Mouse (Mus musculus) embryonic facial prominence, embryonic 15.5 days (tissue): ENCODE measurements at regions not wholly inside any gene's neighbourhood (a gene's known extent, or its start where the extent isn't known, plus 50 kb on each side); places are given as distances from the start of the nearest gene placed in this dataset.

ENCODE experiments used
- ATAC-seq: fragments of 200-750 bp; cut with Nextera tagmentation; 2 replicates; pipeline ENCODE4 v1.8.0; 2017; ENCODE audit warnings: low read depth, moderate TSS enrichment; ENCODE audit not compliant: insufficient number of reproducible peaks, low FRiP score, low TSS enrichment
- H3K27ac ChIP-seq: fragments of 300-500 bp; sonication (generic); replicated peaks from 2 replicates; pipeline ENCODE4 v1.5.1; 2015; ENCODE audit warnings: mild to moderate bottlenecking, inconsistent platforms
- H3K27me3 ChIP-seq: fragments of 300-500 bp; sonication (generic); 2 replicates; pipeline ENCODE4 v1.6.1; 2015; ENCODE audit warnings: inconsistent platforms
- H3K36me3 ChIP-seq: fragments of 300-500 bp; sonication (generic); 2 replicates; pipeline ENCODE4 v1.6.1; 2015; ENCODE audit warnings: mild to moderate bottlenecking, inconsistent platforms
- H3K4me1 ChIP-seq: fragments of 300-500 bp; sonication (generic); 2 replicates; pipeline ENCODE4 v1.6.1; 2015; ENCODE audit warnings: inconsistent platforms
- H3K4me2 ChIP-seq: fragments of 300-500 bp; sonication (generic); replicated peaks from 2 replicates; pipeline ENCODE4 v1.6.1; 2015; ENCODE audit warnings: mild to moderate bottlenecking, inconsistent platforms
- H3K4me3 ChIP-seq: fragments of 300-500 bp; sonication (generic); replicated peaks from 2 replicates; pipeline ENCODE4 v1.5.1; 2015; ENCODE audit warnings: mild to moderate bottlenecking, inconsistent platforms
- H3K9ac ChIP-seq: fragments of 300-500 bp; sonication (generic); 2 replicates; pipeline ENCODE4 v1.6.1; 2015; ENCODE audit warnings: inconsistent platforms
- H3K9me3 ChIP-seq: fragments of 300-500 bp; sonication (generic); replicated peaks from 2 replicates; pipeline ENCODE4 v1.6.1; 2016; ENCODE audit warnings: inconsistent platforms
- WGBS: fragments of 180-500 bp; shearing (Covaris S2); methylation state at CpG from one replicate; pipeline ENCODE4 v1.1.7; 2015; 5-methylcytosine and 5-hydroxymethylcytosine counted together

DNA sequence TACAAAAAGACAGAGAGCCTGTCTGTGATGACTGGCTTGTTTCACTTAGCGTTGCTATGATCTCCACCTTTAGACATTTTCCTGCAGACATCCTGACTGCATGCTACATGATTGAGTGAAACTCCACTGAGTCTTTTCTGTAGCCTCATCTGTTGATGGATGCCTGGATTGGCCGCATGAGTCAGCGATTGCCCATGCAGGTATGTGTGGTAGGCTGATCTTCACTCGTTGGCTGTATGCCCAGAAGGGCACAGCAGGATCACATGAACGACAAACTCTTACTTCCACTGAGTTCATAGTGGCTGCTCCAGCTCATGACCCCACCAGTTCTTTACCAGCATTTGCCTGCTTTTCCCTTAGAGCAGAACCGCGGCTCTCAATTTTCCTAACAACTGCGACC is 266.6 kb upstream of the Adamts16 start:
- ATAC-seq: no peak
- Histone ChIP-seq H3K27me3 (peaks cover 20% of the 10 kb centered on the region), H3K27ac (no peak overlapping the region), H3K4me2 (no peak overlapping the region), H3K4me1 (0 out of 2 replicates have a peak, but pooled peaks cover 5% of the 10 kb centered on the region), H3K9ac (no peak overlapping the region), H3K4me3 (no peak overlapping the region), H3K36me3 (no peaks in the 10 kb centered on the region), H3K9me3 (no peaks in the 10 kb centered on the region)
- 74% methylated on average over 8 of the region's 8 CpGs for WGBS

DNA sequence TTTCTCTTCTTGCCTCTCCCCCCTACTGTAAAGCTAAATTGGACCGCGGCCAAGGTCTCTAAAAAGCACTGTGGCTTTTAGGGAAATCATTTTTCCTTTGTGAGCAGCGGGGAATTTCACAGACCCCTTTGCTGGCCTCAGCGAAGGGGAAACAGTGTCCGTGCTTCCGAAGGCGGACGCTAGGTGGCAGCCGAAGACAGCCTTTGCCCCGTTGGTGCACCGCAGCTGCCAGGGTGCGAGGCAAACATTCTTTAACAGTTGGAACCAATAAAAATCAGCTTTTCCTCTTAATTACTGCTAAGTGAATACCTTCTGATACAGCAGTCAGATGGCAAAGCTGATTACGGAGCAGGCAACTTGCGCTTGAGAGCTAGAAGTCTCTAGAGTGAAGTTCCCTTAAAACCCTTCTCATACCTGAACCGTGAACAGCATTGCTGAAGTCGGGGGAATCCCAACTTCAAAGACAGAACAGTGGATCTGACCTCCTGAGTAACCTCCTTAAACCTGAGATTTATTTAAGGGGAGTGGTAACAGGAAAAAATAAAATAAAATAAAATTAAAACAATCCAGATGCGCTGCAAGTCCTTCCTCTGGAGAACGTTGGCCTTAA is 263.7 kb upstream of the Adamts16 start:
- Histone ChIP-seq H3K4me3 (peak overlapping the region; percentile 28), H3K4me2 (peak overlapping the region; percentile 55), H3K4me1 (0 out of 2 replicates have a peak, but pooled peaks cover 5% of the 10 kb centered on the region), H3K27ac (no peak overlapping the region), H3K27me3 (peaks cover 25% of the 10 kb centered on the region), H3K36me3 (no peaks in the 10 kb centered on the region), H3K9ac (0 out of 2 replicates have a peak overlapping the region, but pooled peaks have one; percentile 4), H3K9me3 (no peaks in the 10 kb centered on the region)
- 7% methylated on average over 18 of the region's 18 CpGs for WGBS
- no peak for ATAC-seq

DNA sequence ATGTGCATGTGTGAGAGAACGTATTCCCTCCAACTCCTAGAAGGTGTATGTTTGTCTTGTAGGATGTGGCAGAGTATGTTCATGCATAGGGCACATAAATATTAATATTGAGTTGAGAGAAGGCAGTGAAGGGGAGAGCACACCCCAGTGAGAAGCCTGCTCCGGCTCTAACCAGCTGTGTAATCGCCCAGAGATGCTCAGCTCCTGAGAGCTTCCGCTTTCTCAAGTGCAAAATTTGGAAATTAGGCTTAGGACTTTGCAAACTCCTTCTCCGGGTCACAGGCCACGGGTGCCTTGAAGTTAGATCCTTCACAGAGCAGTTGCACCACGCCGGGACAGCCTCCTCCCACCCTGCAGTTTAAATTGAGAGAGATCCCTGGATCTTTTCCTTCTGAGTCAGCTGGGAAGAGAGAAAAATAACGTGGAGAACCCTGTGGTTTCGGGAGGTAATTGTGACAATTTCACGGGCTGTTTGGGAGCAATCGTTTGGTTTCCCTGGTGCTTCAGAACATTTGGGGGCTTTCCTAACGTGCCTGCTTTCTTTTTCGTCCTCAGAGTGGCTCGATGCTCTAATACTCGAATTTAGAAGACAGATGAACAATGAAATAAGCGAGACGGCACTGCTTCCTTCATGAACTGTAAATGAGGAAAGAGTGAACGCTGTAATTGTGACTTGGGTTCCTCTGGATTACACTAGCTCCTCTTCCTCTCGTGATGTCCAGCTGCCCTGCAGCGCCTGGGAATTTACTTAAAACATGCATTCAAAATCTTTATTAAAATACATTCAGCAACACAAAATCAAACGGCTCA is 263.0 kb upstream of the Adamts16 start:
- Histone ChIP-seq H3K4me2 (peak overlapping the region; percentile 55), H3K9ac (0 out of 2 replicates have a peak overlapping the region, but pooled peaks have one; percentile 4), H3K9me3 (no peaks in the 10 kb centered on the region), H3K4me1 (0 out of 2 replicates have a peak, but pooled peaks cover 5% of the 10 kb centered on the region), H3K27ac (no peak overlapping the region), H3K27me3 (peaks cover 25% of the 10 kb centered on the region), H3K36me3 (no peaks in the 10 kb centered on the region), H3K4me3 (peak overlapping the region; percentile 28)
- WGBS: 20% methylated on average over 22 of the region's 22 CpGs
- ATAC-seq: no peak

DNA sequence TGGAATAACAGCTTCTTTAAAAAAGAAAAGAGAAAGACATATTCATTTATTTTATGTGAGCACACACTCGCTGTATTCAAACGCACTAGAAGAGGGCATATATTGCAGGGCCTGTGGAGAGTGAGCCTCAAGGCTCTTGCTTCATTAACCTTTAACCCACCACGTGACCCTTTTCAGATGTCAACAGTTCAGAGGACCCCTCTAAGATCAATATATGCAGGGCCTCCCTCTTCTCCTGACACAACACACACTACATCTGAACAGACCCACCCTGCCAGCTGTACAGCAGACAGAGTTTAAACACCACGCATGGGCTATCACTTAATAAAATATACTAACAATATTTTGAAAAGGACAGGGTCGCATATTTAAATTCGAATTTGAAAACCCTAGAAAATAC is 242.7 kb upstream of the Adamts16 start:
- Histone ChIP-seq H3K4me1 (no peaks in the 10 kb centered on the region), H3K4me2 (no peak overlapping the region), H3K27ac (no peak overlapping the region), H3K4me3 (no peak overlapping the region), H3K27me3 (no peaks in the 10 kb centered on the region), H3K36me3 (no peaks in the 10 kb centered on the region), H3K9ac (no peak overlapping the region), H3K9me3 (no peaks in the 10 kb centered on the region)
- no peak for ATAC-seq
- 52% methylated on average over 6 of the region's 6 CpGs for WGBS

DNA sequence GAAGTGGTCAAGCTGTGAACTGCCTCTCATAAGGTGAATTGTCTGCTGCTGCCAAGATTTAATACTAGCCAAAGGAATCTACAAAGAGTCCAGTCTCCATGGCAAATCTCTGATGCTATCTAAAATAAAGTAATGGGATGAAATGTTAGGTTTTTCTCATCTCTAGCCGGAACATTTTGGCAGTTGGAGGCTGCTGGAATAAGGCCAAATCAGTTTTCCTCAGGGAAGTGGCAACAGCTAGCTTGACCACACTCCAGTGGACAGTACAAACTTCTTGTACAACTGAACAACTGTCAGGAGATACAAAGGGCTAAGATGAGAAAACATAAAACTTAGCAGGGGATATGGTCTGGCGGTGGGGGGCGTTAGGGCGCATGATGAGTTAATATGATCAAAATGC is 234.3 kb upstream of the Adamts16 start:
- WGBS: 79% methylated on average over 4 of the region's 4 CpGs
- Histone ChIP-seq H3K36me3 (no peaks in the 10 kb centered on the region), H3K4me1 (no peaks in the 10 kb centered on the region), H3K27me3 (0 out of 2 replicates have a peak, but pooled peaks cover 5% of the 10 kb centered on the region), H3K4me2 (no peak overlapping the region), H3K27ac (no peak overlapping the region), H3K9me3 (no peaks in the 10 kb centered on the region), H3K9ac (no peak overlapping the region), H3K4me3 (no peak overlapping the region)
- ATAC-seq: no peak

DNA sequence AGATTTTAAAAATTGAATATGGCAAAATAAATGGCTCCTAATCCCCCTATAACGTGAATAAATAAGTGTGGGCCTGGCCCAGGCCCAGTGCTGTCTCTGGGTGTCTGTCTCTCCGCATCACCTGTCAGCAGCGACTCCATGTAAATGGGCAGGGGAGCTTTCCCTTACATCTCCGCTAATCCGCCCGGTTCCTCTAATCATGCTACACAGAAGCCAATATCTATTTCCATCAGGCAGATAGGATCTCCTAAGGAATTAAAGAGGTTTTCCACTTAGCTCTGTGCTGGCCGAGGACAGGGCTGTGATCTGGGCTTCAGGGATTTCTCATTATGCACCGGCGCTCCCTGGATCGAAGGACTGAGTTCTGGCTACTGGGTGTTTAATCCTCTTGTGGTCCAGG is 232.4 kb upstream of the Adamts16 start:
- ATAC-seq: no peak
- Histone ChIP-seq H3K4me1 (no peaks in the 10 kb centered on the region), H3K4me2 (no peak overlapping the region), H3K9ac (no peak overlapping the region), H3K27ac (no peak overlapping the region), H3K36me3 (no peaks in the 10 kb centered on the region), H3K27me3 (peaks cover 15% of the 10 kb centered on the region; the same call in 1 of the 2 replicates), H3K4me3 (no peak overlapping the region), H3K9me3 (no peaks in the 10 kb centered on the region)
- 30% methylated on average over 10 of the region's 10 CpGs for WGBS

DNA sequence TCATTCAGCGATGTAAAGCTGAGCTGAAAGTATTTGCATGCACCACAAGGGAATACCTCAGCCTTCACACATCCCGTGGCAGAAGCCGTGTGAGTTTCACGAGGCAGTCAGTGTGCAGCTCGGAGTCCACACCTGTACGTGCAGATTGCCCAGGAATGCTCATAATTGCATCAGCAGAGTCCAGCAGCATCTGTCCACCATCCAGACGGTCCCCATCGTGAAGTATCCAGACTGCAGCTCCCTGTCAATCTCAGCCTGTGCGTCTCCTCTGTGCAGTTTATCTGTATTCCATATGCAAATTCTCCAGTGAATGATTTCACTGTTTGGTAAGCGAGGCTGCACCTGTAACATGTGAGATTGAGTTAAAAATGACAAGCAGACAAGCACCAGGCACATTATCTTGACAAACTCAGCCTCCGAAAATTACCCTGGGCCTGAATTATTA is 227.2 kb upstream of the Adamts16 start:
- H3K9me3 ChIP-seq: no peaks in the 10 kb centered on the region
- H3K4me3 ChIP-seq: no peak overlapping the region
- H3K9ac ChIP-seq: no peak overlapping the region
- no peaks in the 10 kb centered on the region for H3K36me3 ChIP-seq
- 21% methylated on average over 11 of the region's 11 CpGs for WGBS
- H3K27ac ChIP-seq: no peak overlapping the region
- H3K4me2 ChIP-seq: no peak overlapping the region
- H3K4me1 ChIP-seq: peaks cover 10% of the 10 kb centered on the region; the same call in 1 of the 2 replicates
- H3K27me3 ChIP-seq: peaks cover 20% of the 10 kb centered on the region; the same call in 1 of the 2 replicates
- ATAC-seq: no peak

DNA sequence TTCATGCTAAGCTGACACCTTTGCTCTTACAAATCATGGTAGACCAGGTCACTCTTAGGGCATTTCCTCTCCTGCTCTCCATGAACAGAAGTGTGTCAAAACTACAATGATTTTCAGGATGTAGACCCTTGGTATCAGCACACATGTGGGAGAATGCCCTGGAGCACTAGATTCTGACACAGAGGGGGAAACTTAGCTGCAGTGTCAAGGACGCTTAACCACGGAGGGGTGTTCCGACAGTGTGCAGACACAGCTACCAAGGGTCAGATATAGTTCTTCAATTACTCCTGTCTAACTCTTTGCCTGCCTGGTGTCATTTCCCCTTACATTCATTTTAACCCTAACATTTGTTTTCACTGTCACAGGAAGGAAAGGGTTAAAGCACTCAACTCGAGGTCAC is 226.4 kb upstream of the Adamts16 start:
- H3K4me1 ChIP-seq: peaks cover 10% of the 10 kb centered on the region; the same call in 1 of the 2 replicates
- peaks cover 22% of the 10 kb centered on the region for H3K27me3 ChIP-seq
- no peak overlapping the region for H3K4me3 ChIP-seq
- H3K9me3 ChIP-seq: no peaks in the 10 kb centered on the region
- no peak overlapping the region for H3K27ac ChIP-seq
- no peak for ATAC-seq
- 6% methylated on average over 4 of the region's 4 CpGs for WGBS
- no peaks in the 10 kb centered on the region for H3K36me3 ChIP-seq
- H3K9ac ChIP-seq: no peak overlapping the region
- no peak overlapping the region for H3K4me2 ChIP-seq

DNA sequence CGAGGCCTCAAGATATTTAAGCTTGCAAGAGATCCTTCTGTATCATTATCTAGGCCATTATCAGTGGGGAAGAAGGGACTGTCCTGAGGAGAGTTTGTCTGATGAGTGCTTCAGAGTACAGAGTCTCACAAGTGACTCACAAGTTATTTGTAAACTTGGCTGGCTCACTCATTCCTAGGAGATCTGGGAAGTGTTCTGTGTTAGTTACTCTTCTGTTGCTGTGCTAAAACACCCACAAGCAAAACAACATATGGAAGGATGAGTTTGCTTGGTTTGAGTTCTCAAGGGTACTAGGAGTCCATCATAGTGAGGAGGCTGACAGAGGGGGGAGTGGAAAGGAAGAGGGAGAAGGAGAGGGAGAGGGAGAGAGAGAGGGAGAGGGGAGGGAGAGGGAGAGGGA is 224.0 kb upstream of the Adamts16 start:
- H3K4me2 ChIP-seq: no peak overlapping the region
- H3K36me3 ChIP-seq: no peaks in the 10 kb centered on the region
- H3K27ac ChIP-seq: no peak overlapping the region
- no peak overlapping the region for H3K9ac ChIP-seq
- H3K9me3 ChIP-seq: no peaks in the 10 kb centered on the region
- 42% methylated on average over 1 of the region's 1 CpGs for WGBS
- H3K4me1 ChIP-seq: peaks cover 10% of the 10 kb centered on the region; the same call in 1 of the 2 replicates
- peaks cover 14% of the 10 kb centered on the region for H3K27me3 ChIP-seq
- no peak overlapping the region for H3K4me3 ChIP-seq
- no peak for ATAC-seq

DNA sequence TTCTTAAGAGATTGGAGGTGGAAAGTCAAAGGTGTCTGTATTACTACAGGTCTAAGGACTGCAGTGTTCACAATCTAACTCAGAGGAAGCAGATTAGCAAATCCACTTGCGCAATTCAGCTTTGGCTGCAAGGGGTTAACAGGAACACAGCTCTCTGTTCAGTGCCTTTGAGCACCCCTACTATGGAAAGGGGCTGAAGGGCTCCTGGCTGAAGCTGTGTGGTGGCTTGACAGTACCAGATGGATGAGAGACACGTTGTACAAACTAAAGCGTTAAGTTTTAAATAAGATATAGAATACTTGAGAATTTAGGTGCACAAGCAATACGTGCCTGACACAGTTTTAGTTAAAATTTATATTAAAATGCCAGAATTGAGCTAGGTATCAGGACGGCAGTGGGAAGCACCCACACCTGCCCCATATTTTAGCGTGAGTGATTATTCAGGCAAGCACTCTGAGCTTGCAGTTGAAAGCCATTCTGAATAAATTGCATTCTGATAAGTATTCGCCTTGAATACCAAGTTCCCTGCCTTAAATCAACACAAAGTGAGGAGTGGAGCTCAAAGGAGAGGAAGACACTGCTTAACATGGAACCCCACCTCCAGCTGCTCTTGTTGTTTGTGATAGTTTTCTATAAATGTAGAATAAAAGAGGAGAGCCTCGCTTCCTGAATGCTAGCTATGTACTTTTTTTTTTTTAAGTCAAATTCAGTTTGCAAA is 223.1 kb upstream of the Adamts16 start:
- H3K9me3 ChIP-seq: no peaks in the 10 kb centered on the region
- H3K27me3 ChIP-seq: peaks cover 11% of the 10 kb centered on the region
- 63% methylated on average over 8 of the region's 8 CpGs for WGBS
- no peaks in the 10 kb centered on the region for H3K36me3 ChIP-seq
- H3K4me2 ChIP-seq: no peak overlapping the region
- no peak overlapping the region for H3K27ac ChIP-seq
- ATAC-seq: no peak
- H3K4me1 ChIP-seq: peaks cover 10% of the 10 kb centered on the region; the same call in 1 of the 2 replicates
- H3K4me3 ChIP-seq: no peak overlapping the region
- H3K9ac ChIP-seq: no peak overlapping the region
